Mouse (Mus musculus): ENCODE measurements around the gene Fgd1. TPM values are rescaled to one million over a fixed set of nuclear protein-coding genes. Genes with fewer than 3 reads are reported as not detected.
A peak's percentile ranks its signal among the peaks of the same experiment; 100 is the strongest.

Gene Fgd1
- 10 to 100 TPM; 31.2 to 31.7 TPM for total RNA-seq (2021)

DNA sequence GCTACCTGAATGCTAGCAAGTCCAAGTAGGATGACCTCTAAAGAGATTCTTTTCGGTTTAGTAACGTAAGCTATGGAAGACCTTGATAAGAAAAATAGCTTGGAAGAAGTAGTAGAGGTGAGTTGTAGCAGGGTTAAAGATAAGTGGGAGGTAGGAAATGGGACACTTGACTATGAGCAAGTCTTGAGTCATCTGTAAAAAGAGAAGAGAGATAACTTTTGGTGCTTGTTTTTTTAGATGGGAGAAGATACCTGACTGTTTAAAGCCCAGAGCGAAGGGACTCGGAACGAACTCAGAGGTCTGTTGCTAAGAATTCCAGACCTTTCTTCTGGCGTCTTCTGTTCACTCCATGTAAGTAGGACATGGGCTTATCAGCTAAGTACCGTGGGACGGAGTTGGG is at the start of gene Fgd1:
Gene Fgd1, plus strand, starts transcription at position 301 of the 400 bp plus-strand sequence.
- intact Hi-C loops (cut with DNase I), result no loop called here
- no peak for DNase-seq (ENCODE audit: extremely low spot score in 1 of 2, low spot score in 2 of 2)

DNA sequence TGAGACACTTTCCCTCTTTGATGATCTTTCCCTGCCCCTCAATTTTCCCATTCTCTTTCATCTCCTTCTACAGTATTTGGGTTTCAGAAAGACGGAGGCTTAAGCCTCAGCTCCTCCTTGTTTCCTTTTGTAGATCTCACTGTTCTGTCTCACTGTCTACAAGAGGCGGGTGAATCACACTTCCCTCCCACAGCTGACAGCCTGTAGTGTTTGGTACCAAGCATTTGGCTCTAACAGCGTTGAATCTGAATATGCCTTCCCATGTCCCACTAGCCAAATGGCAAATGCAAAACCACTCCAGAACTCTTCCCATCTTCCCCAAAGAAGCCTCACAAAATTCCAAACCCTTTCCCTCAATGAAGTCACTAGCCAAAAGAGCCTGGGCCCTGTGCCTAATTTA is 49.2 kb upstream of the Fgd1 start:
- DNase-seq (ENCODE audit: extremely low spot score in 1 of 2, low spot score in 2 of 2), result no peak
- intact Hi-C loops (cut with DNase I), result no loop called here

DNA sequence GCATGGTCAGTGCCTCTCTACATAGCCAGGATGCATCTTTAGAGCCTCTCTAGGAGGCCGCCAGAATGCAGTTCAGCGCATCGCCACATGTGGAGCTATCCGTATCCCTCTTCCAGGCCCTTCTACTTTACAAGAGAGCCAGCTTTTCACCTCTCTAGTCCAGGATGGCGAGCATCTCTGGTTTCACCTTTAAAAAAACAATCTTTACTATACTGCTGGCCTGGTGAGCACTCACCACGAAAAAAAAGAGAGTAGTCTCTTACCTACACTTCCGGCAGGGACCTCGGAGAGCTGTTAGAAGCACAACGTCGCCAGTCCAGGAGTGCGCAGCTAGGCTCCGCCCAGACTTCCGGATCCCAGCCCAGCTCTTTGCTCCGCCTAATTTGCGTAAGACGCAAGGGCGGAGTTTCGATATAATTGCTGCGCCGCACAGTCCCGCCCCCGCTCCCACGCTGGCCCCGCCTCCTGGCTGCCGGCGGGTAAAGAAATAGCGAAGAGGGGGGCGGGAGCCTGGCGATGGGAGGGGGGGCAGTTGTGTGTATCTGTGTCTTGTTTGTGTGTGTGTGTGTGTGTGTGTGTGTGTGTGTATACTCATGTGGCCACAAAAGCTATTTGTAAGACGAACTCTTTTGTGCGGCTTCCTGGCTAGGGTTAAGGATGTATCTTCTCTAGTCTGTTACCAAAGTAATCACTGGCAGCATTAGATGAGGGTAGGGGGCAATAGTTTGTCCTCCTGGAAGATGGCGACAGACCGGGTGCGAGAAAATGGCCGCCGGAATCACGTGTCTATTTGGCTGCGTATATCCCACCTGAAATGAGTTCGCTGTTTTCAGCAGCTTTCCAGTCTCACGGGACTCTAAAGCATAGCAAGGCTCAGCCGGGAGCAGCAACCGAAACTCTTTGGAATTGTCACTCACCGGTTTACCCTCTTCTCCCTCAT is 28.7 kb upstream of the Fgd1 start, which contains the start of gene Gnl3l:
Gene Gnl3l, minus strand, starts transcription at position 385 of the 940 bp plus-strand sequence.
- peak; percentile 83 to 92 for DNase-seq (ENCODE audit: extremely low spot score in 1 of 2, low spot score in 2 of 2)
- intact Hi-C loops (cut with DNase I), result no loop called here

DNA sequence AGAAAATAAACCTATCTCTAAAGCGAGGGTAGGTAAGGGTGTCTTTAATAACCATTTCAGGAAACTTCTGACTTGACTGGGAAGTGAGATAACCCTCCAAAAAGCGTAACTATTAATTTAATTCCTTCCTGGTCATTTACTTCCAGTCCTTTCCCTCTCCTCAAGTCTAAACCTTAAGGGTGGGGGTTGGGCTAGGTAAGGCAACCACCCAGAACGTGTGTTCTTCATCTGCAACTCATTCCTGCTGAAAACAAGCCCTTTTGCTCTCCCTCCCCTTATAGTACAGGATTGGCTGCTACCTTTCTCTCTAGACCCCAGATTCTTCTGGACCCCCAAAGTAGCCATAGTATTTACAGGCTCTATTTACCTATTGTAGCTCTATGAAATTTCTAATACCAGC is 28.1 kb upstream of the Fgd1 start:
- DNase-seq (ENCODE audit: extremely low spot score in 1 of 2, low spot score in 2 of 2), result no peak
- intact Hi-C loops (cut with DNase I), result no loop called here

DNA sequence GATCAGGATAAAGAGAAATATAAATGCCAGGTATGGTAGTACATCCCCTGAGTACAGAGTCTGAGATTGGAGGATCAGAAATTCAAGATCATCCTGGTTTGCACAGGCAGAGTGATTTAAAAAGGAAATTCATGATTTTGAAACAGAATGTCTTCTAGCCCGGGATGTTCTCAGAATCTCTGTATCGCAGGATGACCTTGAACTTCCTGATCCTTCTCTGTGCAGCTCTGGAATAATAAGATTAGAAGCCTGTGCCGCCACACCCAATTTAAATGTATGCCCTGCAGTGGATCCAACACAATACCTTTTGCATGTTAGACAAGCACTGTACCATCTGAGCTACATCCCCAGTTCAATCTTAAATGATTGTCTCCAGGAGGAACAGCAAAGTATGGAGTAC is 27.2 kb upstream of the Fgd1 start:
- intact Hi-C loops (cut with DNase I), result no loop called here
- no peak for DNase-seq (ENCODE audit: extremely low spot score in 1 of 2, low spot score in 2 of 2)

DNA sequence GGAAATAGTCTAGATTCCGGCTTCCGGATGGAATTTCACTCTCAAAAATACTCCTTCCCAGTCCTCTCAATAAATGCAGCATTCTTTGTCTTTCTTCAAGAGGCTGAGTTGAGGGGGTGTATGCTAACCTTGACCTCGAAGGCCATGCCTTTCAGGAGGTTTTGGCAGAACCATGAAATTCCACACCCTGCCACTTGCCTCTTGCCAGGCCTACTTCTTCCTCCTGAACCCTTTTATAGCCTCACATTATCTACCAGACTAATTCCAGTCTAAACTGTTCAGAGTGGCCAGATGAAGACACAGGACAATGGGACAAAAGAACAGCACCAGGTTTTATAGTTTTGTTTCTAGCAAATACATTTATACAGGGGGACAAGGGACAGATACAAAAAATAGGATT is 14.6 kb upstream of the Fgd1 start:
- intact Hi-C loops (cut with DNase I), result no loop called here
- DNase-seq (ENCODE audit: extremely low spot score in 1 of 2, low spot score in 2 of 2), result no peak

DNA sequence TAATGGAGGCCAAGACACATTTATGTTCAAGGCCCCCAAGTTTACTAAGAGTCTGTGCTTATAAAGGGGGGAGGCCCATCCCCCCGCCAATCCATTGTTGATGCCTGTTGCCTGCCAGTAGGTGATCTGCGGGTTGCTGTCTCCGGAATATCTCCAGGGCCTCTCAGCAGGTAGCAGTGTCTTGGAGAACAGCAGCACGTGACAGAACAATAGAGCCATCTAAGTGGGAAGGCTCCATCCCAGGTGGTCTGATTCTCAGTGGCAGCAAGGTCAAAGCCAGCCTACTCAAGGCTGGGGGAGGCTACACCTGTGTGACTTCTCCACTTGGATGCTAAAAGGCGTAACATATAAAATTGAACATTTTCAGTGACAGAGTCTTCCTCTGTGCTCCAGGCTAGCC is 4.7 kb upstream of the Fgd1 start:
- no peak for DNase-seq (ENCODE audit: extremely low spot score in 1 of 2, low spot score in 2 of 2)
- intact Hi-C loops (cut with DNase I), result no loop called here

DNA sequence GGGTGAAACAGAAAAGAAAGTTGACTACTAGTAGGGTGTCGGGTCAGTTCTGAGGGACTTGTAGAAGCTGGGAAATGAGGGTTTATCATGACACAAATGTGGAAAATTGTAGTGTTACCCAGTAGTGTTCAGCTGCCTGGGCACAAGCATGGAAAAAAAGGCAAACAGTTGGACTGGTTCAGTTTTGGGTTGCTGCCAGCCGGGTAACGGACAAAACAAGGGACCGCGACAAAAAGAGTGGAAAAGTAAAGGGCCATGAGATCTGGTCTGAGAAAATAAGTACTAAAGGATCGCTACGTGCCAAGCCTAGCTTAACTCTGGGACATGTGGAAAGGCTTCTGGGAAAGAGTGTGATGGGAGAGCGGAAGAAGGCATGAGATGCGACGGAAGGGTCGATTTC is 371 bp downstream of the Fgd1 start:
- intact Hi-C loops (cut with DNase I), result no loop called here
- DNase-seq (ENCODE audit: extremely low spot score in 1 of 2, low spot score in 2 of 2), result no peak

DNA sequence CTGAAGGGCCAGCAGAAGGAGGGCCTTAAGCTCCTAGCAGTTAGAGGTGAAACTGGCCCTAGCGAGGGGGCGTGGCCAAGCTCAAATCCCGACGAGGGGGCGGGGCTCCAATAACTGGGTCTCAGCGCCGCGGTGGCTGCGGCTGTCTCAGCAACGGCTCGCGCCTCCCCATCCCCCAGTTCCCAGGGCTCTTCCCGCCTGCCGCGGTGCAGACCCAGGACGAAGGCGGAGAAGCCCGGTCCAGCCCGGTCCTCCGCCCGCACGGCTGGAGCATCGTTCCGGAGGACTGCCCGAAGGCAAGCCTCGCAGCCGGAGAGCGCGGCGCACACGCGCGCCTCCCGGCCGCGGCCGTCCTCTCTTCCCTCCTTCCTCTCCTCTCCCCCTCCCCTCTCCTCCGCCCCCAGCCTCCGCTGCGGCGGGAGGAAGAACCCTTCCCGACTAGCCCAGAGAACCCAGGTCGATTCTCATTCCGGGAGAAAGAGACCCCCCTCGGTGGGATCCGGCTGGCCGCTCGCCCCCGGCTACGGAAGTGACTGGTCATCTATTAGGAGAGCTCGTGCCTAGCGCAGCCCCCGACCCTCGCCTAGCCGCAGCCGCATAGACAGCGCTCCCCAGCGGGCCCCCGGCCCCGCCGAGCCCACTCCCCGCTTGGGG is 954 bp downstream of the Fgd1 start:
- intact Hi-C loops (cut with DNase I), result no loop called here
- peak; percentile 67 to 90 for DNase-seq (ENCODE audit: extremely low spot score in 1 of 2, low spot score in 2 of 2)

DNA sequence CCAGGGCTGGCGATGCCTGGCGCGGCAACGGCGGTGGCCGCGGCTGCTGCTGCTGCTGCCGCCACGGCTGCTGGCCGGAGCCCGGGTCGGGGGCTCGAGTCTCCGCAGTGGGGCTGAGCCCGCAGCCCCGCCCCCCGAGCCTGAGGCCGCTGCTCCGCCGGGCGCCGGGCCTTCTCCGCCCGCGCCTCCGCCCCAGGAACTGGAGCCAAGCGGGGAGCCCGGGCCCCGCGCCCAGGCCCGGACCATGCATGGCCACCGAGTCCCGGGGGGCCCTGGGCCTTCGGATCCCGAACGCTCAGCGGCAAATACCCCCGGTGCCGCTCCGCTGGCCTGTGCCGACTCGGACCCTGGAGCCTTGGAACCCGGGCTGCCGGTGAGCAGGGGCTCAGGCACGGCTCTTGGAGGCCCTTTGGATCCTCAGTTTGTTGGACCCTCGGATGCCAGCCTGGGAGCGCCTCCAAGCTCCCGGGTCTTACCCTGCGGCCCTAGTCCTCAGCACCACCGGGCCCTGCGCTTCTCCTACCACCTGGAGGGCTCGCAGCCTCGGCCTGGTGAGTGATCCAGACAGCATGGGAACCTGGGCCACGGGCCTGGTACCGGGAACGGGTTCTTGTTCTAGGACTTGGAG is 1.6 kb downstream of the Fgd1 start:
- intact Hi-C loops (cut with DNase I), result no loop called here

DNA sequence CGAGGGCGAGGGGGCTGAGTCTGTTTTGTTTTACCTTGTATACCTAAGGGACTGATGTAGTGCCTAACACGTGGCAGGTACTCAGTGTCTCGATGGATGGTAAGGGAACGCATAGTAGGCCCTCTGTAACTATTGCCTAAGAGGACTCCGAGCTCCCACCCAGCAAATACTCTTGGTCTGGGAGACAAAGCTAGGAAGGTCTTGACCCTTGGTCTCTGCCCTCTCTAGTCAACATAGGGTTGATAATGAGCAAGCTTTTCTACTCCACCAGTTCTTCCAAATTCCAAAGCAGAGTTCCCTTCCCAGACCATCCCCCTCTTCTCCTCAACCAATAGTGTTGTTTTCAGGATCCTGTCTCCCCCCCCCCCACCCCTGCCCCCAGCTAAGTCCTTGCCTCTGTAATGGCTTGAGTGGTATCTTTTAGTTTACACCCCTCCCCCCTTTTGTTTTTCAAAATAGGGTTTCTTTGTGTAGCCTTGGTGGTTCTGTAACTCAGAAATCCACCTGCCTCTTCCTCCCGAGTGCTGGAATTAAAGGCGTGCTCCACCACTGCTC is 3.8 kb downstream of the Fgd1 start:
- intact Hi-C loops (cut with DNase I), result no loop called here
- no peak for DNase-seq (ENCODE audit: extremely low spot score in 1 of 2, low spot score in 2 of 2)

More for the DNA sequence above, 1.6 kb downstream of the Fgd1 start:
- DNase-seq (ENCODE audit: extremely low spot score in 1 of 2, low spot score in 2 of 2), result peak in 1 of 2 experiments; percentile 46

DNA sequence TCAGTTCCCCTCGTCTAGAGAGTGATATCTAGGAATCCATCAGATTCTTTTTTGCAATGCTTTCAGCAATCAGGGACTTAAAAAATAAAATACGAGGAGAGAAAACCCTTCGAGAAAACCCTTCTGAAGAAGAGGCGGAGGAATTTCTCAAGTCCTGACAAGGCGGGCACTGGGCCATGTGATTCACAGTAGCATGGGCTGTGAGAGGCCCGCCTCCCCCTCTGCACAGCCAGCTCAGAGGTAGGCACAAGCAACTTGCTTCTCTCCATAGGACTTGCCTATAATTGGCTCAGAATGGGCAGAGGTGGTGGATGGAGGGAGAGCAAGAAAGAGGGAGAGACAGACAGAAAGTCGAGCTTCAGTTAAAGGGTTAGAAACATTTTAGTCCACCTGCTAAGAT is 4.4 kb downstream of the Fgd1 start:
- peak in 1 of 2 experiments; percentile 43 for DNase-seq (ENCODE audit: extremely low spot score in 1 of 2, low spot score in 2 of 2)
- intact Hi-C loops (cut with DNase I), result no loop called here

DNA sequence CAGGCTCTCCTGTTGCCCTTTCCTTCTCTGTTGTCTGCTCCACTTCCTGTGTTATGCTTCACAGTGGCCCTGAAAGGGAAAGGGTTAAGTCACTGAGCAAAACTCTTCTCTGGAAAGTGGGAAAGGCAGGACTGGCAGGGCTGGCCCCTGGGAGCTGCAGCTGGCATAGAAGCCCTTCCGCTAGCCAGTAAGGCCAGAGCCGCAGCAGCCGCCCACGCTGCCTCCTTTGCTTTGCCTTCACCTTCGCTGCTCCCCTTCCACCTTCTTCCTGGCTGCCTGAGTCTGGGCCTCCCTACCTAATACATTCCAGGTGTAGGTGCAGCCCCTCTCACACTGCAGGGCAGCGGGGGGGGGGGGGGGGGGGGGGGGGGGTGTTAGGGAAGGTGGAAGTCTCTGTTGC is 8.5 kb downstream of the Fgd1 start:
- intact Hi-C loops (cut with DNase I), result no loop called here
- peak in 1 of 2 experiments; percentile 32 for DNase-seq (ENCODE audit: extremely low spot score in 1 of 2, low spot score in 2 of 2)

DNA sequence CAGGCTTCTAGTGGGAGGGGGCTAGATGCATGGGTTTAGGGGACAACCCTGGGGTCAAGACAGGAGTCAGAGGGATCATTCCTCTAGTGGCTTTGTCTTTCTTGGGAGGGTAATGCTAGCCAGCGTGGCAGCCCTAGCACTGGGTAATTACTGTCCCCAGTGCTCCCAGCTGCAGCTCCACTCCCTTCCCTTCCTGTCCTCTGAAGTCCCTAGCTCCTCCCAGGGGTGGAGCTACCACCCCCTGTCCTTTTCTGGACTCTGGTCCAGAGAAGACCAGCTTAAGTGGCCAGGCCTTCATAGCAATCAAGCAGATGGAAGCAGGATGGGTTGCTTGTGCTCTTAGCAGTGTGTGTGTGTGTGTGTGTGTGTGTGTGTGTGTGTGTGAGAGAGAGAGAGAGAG is 9.6 kb downstream of the Fgd1 start:
- DNase-seq (ENCODE audit: extremely low spot score in 1 of 2, low spot score in 2 of 2), result peak in 1 of 2 experiments; percentile 66
- intact Hi-C loops (cut with DNase I), result no loop called here

DNA sequence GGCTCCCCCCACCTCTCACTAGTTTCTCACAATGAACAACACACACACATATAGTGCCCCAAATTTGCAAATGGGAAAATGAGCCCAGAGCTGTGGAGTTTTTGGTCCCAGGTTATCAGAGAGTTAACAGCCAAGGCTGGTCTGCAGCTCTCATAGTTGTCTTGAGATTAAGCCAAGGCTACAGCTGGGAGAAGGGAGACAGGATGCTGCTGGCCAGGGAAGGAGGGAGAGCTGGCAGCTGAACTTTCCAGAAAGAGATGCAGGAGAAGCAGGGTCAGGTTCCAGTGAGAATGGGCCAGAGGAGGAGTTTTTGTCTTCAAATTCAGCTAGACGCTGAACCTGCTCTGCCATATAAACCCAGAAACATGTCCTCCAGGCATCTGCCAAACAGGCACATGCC is 13.4 kb downstream of the Fgd1 start:
- DNase-seq (ENCODE audit: extremely low spot score in 1 of 2, low spot score in 2 of 2), result no peak
- intact Hi-C loops (cut with DNase I), result no loop called here

DNA sequence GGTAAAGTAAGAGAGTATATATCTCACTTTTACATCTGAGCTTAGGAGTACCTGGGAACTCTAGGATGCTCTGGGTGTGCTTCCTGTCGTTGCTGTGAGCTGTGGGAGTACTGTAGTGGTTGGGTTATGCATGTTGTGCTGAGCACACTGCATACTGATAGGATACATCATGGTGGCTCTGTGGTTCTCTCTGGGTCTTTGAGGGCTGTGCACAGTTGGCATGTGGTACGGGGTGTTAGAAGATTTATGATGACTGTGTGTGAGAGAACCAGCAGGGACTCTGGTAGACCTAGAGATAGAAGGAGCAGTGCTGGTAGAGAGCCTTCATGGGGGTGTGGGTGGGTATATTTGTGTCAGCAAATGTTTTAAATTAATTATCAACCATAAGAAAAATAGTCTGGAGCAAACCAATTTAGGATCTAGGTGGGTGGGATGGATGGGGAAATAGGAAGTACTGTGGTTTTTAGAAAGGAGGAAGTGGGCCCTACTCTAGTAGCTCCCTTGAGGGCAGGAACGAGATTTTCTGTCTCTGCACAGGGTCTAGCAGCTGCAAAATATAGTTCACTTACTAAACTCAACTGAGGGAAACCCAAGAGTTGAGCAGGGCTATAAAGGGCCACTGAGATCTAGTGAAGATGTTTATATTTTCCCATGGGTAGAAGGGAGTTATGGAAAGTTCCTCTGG is 15.8 kb downstream of the Fgd1 start:
- no peak for DNase-seq (ENCODE audit: extremely low spot score in 1 of 2, low spot score in 2 of 2)
- intact Hi-C loops (cut with DNase I), result no loop called here

DNA sequence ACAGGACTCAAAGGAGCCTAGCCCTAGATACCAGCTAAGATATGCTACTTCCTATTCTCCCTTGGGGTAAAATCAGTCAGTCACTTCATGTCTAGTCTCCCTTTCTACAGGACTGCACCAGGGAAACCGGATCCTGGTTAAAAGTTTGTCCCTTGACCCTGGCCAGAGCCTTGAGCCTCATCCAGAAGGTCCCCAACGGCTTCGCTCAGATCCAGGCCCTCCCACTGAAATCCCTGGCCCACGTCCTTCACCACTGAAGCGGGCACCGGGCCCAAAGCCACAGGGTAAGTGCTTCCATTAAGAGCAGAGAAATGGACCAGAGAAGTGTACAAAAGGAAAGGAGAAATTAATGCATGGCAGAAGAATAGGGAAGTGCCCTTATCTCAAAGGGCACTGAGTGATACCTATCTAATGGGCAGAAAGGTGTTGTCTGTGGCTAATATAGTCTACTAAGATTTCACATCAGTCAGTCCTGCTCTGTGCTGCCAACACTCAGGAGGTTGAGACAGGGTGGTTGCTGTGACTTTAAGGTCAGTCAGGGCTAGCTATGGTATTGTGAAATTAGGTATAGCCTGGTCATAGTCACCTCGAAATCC is 20.2 kb downstream of the Fgd1 start:
- no peak for DNase-seq (ENCODE audit: extremely low spot score in 1 of 2, low spot score in 2 of 2)
- intact Hi-C loops (cut with DNase I), result no loop called here

DNA sequence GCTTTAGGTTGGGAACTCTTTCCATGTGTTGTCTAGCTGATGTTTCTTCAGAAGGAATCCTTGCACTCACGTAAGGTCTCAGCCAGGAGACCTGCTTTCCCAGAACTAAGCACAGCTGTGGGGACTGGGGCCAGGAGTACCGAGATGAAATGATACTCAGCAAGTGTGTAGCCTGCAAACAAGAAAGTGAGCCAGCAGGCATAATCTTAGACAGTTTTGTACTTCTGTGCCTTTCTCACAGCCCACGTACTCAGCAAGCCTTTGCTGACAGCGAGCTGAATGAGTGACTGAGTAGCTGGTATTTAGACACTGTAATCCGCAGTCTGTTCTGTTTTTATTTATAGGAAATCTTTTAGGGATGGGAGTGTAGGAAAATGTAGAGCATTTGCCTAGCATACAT is 21.9 kb downstream of the Fgd1 start:
- no peak for DNase-seq (ENCODE audit: extremely low spot score in 1 of 2, low spot score in 2 of 2)
- intact Hi-C loops (cut with DNase I), result no loop called here

DNA sequence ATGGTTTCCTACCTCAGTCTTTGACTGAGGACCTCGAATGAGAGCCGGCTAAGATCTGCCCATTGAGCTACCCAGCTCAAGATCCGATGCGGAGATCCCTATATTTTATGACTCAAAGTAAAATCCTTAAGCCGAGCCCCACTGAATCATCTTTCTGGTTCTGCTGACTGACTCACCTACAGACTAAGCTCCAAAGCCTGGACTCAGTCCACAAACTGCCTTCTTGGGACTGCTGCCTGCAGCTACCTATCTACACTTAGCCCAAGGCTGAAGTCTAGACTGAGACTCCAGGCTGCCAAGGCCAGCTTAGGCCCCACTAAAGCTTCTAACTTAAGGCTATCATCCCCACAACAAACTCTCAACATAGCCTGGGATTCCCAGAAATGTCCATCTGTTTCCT is 30.1 kb downstream of the Fgd1 start:
- DNase-seq (ENCODE audit: extremely low spot score in 1 of 2, low spot score in 2 of 2), result no peak
- intact Hi-C loops (cut with DNase I), result no loop called here
